Mouse (Mus musculus) cerebellum, adult 2 months (tissue): ENCODE measurements around the gene H1foo.

Experiments
- CTCF ChIP-seq: fragments of 200-500 bp; IDR thresholded peaks from 2 replicates; pipeline ENCODE4 v1.5.1; 2011; ENCODE audit warnings: low read depth, mild to moderate bottlenecking, control low read depth, low read length, moderate library complexity, borderline replicate concordance; ENCODE audit not compliant: insufficient read depth
- POLR2A ChIP-seq: fragments of 200-500 bp; IDR thresholded peaks from 2 replicates; pipeline ENCODE4 v1.6.1; 2011; ENCODE audit warnings: low read length, control low read depth, borderline replicate concordance; ENCODE audit not compliant: insufficient read depth

DNA sequence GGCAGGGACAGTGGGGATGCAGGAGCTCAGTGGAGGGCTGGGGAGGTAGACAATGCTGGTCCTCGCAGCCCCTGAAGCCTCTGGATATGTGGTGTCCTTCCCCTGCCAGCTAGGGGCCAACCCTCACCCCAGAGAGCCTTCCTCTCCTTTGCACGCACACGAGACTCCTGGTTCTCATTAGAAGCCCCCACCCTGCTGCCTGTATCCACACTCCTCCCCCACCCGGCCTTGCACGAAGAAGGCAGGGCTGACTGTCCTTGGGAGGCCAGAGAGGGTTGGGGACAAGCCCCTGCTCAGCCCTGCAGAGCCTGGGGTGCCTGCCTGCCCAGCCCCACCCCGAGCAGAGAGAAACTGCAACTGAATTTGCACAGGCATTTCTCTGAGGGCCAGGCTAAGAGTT is 12.9 kb downstream of the H1foo start:
- TF ChIP-seq CTCF = no peak
- no peak for TF ChIP-seq POLR2A
